Mouse (Mus musculus) hindbrain, embryonic 11.5 days (tissue): Measurements from ENCODE around the gene Cep89. TPM values are rescaled to one million over a fixed set of nuclear protein-coding genes. Genes with fewer than 3 reads are reported as not detected.
A peak's percentile ranks its signal among the peaks of the same experiment; 100 is the strongest.

Experiments
- ATAC-seq: fragments of 200-750 bp; cut with Nextera tagmentation; 2 replicates; pipeline ENCODE4 v1.8.0; 2017; ENCODE audit warnings: mild to moderate bottlenecking, moderate TSS enrichment, moderate library complexity; ENCODE audit not compliant: low FRiP score
- DNase-seq: peaks from one replicate; pipeline ENCODE4 v3.0.0-alpha.2; 2015; ENCODE audit warnings: low spot score
- H3K27ac ChIP-seq: fragments of 300-500 bp; sonication (generic); 2 replicates; pipeline ENCODE4 v1.5.1; 2014; ENCODE audit warnings: mild to moderate bottlenecking, low read depth, low read length
- H3K27me3 ChIP-seq: fragments of 300-500 bp; sonication (generic); 2 replicates; pipeline ENCODE4 v1.6.1; 2014; ENCODE audit warnings: mild to moderate bottlenecking, low read length, moderate library complexity, mixed read lengths; ENCODE audit not compliant: control insufficient read depth, insufficient read depth
- H3K36me3 ChIP-seq: fragments of 300-500 bp; sonication (generic); 2 replicates; pipeline ENCODE4 v1.6.1; 2014; ENCODE audit warnings: mild to moderate bottlenecking, low read length, moderate library complexity, mixed read lengths; ENCODE audit not compliant: control insufficient read depth, insufficient read depth
- H3K4me1 ChIP-seq: fragments of 300-500 bp; sonication (generic); replicated peaks from 2 replicates; pipeline ENCODE4 v1.6.1; 2014; ENCODE audit warnings: low read length, mixed read lengths; ENCODE audit not compliant: control insufficient read depth, insufficient read depth
- H3K4me2 ChIP-seq: fragments of 300-500 bp; sonication (generic); replicated peaks from 2 replicates; pipeline ENCODE4 v1.6.1; 2014; ENCODE audit warnings: mild to moderate bottlenecking, low read depth, low read length
- H3K4me3 ChIP-seq: fragments of 300-500 bp; sonication (generic); 2 replicates; pipeline ENCODE4 v1.5.1; 2014; ENCODE audit warnings: low read depth, low read length
- H3K9ac ChIP-seq: fragments of 300-500 bp; sonication (generic); 2 replicates; pipeline ENCODE4 v1.6.1; 2014; ENCODE audit warnings: low read depth, low read length
- H3K9me3 ChIP-seq: fragments of 300-500 bp; sonication (generic); 2 replicates; pipeline ENCODE4 v1.6.1; 2016; ENCODE audit warnings: low read length; ENCODE audit not compliant: control insufficient read depth
- WGBS: fragments of 180-500 bp; shearing (Covaris S2); extraction: QIAGEN DNeasy Blood & Tissue Kit; methylation state at CpG from one replicate; pipeline ENCODE4 v1.1.7; 2014; 5-methylcytosine and 5-hydroxymethylcytosine counted together
- polyA plus RNA-seq: library from polyadenylated mRNA; unstranded; fragments of >200 nt; fragmentation: Nextera tagmentation; extraction: Ambion mirVana; gene quantifications from 2 replicates; pipeline ENCODE4 v1.2.1, GENCODE M21; 2014

The Cep89 gene
- polyA plus RNA-seq, 1 experiment from 2014 or later, result 35.2 TPM

- DNase-seq, result no peak
- Histone ChIP-seq H3K36me3 (no peaks in the 10 kb centered on the region), H3K4me3 (no peak overlapping the region), H3K4me2 (no peak overlapping the region), H3K27ac (no peak overlapping the region), H3K9me3 (no peaks in the 10 kb centered on the region), H3K9ac (no peak overlapping the region), H3K27me3 (no peaks in the 10 kb centered on the region), H3K4me1 (no peaks in the 10 kb centered on the region)
- 59% methylated on average over 16 of the region's 16 CpGs for WGBS
- ATAC-seq, result no peak
These were observed 17.2 kb upstream of the Cep89 start for GRCm38 (mm10) chr7:35379492-35380119.

- DNase-seq, result no peak
- no peaks in the 10 kb centered on the region for H3K36me3 ChIP-seq
- WGBS, result 88% methylated on average over 8 of the region's 8 CpGs
These were observed 16.5 kb upstream of the Cep89 start for GRCm38 (mm10) chr7:35380351-35380750.

GRCm38 (mm10) chr7:35381861-35382260 is 15.0 kb upstream of the Cep89 start:
- no peak overlapping the region for H3K4me2 ChIP-seq
- H3K9me3 ChIP-seq, result no peaks in the 10 kb centered on the region
- 56% methylated on average over 13 of the region's 16 CpGs for WGBS
- H3K27me3 ChIP-seq, result no peaks in the 10 kb centered on the region
- DNase-seq (no peak), ATAC-seq (no peak)
- H3K4me1 ChIP-seq, result no peaks in the 10 kb centered on the region
- H3K27ac ChIP-seq, result no peak overlapping the region
- H3K36me3 ChIP-seq, result no peaks in the 10 kb centered on the region
- no peak overlapping the region for H3K9ac ChIP-seq
- H3K4me3 ChIP-seq, result no peak overlapping the region

More at GRCm38 (mm10) chr7:35380351-35380750, 16.5 kb upstream of the Cep89 start:
- Histone ChIP-seq H3K27ac (no peak overlapping the region), H3K4me1 (no peaks in the 10 kb centered on the region), H3K9me3 (no peaks in the 10 kb centered on the region), H3K4me3 (no peak overlapping the region), H3K9ac (no peak overlapping the region), H3K27me3 (no peaks in the 10 kb centered on the region), H3K4me2 (no peak overlapping the region)
- no peak for ATAC-seq

DNA sequence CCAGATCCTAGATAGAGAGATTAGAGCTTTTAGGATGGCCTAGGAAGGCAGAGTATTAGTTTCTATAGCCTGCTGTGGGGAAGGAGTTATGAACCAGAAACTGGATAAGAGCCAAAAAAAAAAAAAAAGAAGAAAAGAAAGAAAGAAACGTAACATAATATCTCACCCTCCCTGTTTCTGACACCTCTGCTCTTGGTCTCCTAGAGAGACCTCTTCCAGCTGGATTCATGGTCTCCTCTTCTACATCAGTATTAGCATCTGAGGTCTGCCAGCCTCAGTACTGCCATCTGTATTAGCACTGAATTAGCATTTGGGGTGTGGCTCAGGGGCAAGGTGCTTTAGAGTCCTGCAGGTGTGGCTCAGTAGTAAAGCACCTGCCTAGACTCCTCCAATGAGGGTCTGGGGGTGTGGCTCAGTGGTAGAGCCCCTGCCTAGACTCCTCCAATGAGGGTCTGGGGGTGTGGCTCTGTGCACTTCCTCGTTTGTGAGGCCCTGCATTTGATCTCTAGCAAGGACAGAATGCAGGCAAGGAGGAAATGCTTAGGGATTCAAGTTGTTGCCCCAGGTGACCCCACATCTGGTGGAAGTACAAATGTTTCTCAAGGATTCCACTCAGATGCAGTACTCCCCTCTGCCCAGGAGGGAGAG is 14.0 kb upstream of the Cep89 start:
- Histone ChIP-seq H3K9me3 (no peaks in the 10 kb centered on the region), H3K4me2 (no peak overlapping the region), H3K27me3 (no peaks in the 10 kb centered on the region), H3K4me1 (no peaks in the 10 kb centered on the region), H3K9ac (no peak overlapping the region), H3K36me3 (no peaks in the 10 kb centered on the region), H3K4me3 (no peak overlapping the region), H3K27ac (no peak overlapping the region)
- 62% methylated on average over 2 of the region's 2 CpGs for WGBS
- no peak for DNase-seq
- no peak for ATAC-seq

- no peak overlapping the region for H3K4me3 ChIP-seq
- ATAC-seq, result no peak
- no peaks in the 10 kb centered on the region for H3K4me1 ChIP-seq
- no peak overlapping the region for H3K4me2 ChIP-seq
- H3K9ac ChIP-seq, result no peak overlapping the region
- peak; percentile 36 for DNase-seq
- H3K9me3 ChIP-seq, result no peaks in the 10 kb centered on the region
- no peaks in the 10 kb centered on the region for H3K36me3 ChIP-seq
- H3K27me3 ChIP-seq, result no peaks in the 10 kb centered on the region
- 66% methylated on average over 6 of the region's 6 CpGs for WGBS
- no peak overlapping the region for H3K27ac ChIP-seq
These were observed 10.3 kb upstream of the Cep89 start for GRCm38 (mm10) chr7:35386525-35386952.

GRCm38 (mm10) chr7:35388694-35389093 is 8.1 kb upstream of the Cep89 start:
- H3K9ac ChIP-seq, result no peak overlapping the region
- no peak overlapping the region for H3K4me3 ChIP-seq
- no peaks in the 10 kb centered on the region for H3K27me3 ChIP-seq
- H3K27ac ChIP-seq, result no peak overlapping the region
- DNase-seq (no peak), ATAC-seq (no peak)
- no peaks in the 10 kb centered on the region for H3K4me1 ChIP-seq
- H3K4me2 ChIP-seq, result no peak overlapping the region
- 66% methylated on average over 6 of the region's 6 CpGs for WGBS
- H3K36me3 ChIP-seq, result peaks cover 4% of the 10 kb centered on the region; the same call in 1 of the 2 replicates
- H3K9me3 ChIP-seq, result no peaks in the 10 kb centered on the region

DNA sequence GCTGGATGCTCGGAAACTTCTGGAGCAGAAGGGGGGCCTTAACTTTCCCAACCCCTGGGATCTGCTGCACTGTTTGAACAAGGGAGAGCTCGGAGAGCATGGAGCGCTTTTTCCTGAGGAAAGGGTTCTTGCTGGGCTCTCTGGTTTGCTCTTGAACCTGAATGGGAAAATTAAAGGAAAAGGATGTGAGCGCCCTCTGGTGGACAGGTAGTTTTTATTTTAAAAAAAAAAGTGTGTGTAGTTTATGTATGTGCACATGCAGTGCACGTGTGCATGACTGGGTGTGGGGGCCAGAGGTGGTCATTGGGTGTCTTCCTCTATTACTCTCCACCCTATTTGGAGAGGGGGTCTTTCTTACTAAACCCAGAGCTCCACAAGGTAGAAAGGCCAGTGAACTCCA is 3.9 kb upstream of the Cep89 start:
- 63% methylated on average over 5 of the region's 5 CpGs for WGBS
- H3K27me3 ChIP-seq, result no peaks in the 10 kb centered on the region
- peak; percentile 37 for DNase-seq

GRCm38 (mm10) chr7:35395734-35396456 is 940 bp upstream of the Cep89 start:
- H3K4me1 ChIP-seq, result peaks cover 9% of the 10 kb centered on the region
- ATAC-seq (peak; percentile 8; the same call in 1 of the 2 replicates), DNase-seq (no peak)
- peak overlapping the region; percentile 68 for H3K4me2 ChIP-seq
- no peaks in the 10 kb centered on the region for H3K27me3 ChIP-seq
- H3K36me3 ChIP-seq, result peaks cover 8% of the 10 kb centered on the region
- H3K9me3 ChIP-seq, result no peaks in the 10 kb centered on the region
- no peak overlapping the region for H3K27ac ChIP-seq
- H3K9ac ChIP-seq, result peak overlapping the region; percentile 66
- peak overlapping the region; percentile 74 for H3K4me3 ChIP-seq
- WGBS, result 17% methylated on average over 17 of the region's 17 CpGs

More for the DNA sequence above, 3.9 kb upstream of the Cep89 start:
- peaks cover 4% of the 10 kb centered on the region; the same call in 1 of the 2 replicates for H3K36me3 ChIP-seq
- no peak overlapping the region for H3K9ac ChIP-seq
- H3K4me1 ChIP-seq, result peaks cover 8% of the 10 kb centered on the region
- ATAC-seq, result no peak
- H3K27ac ChIP-seq, result no peak overlapping the region
- H3K4me2 ChIP-seq, result no peak overlapping the region
- no peak overlapping the region for H3K4me3 ChIP-seq
- H3K9me3 ChIP-seq, result no peaks in the 10 kb centered on the region
